In genomic region chr7:73275814-73276271, GRCm38 (mm10) we compare ENCODE assay signal across 13 mouse cellular contexts.
DNase-seq lines count a peak whose midpoint lies in the region; ATAC-seq and TF ChIP-seq lines count a peak whose summit lies in the region.
"Had no signal": no experiment of that assay in that cellular context is flagged by ENCODE, and none has a peak within 500 bp of the region (broad histone marks: within the 10 kb centered on the region; RNA-seq: fewer than 3 reads in every experiment).

No protein-coding gene starts in this region.

- ATAC-seq in hindbrain, embryonic 13.5 days (ENCODE audit: low FRiP score): no peak
- ATAC-seq: hindbrain, postnatal 0 days had no signal

- peak overlapping the region; percentile 76 for H3K27ac ChIP-seq in embryonic fibroblast, embryonic 13.5 days (ENCODE audit: insufficient read depth, low read length)
- no peak overlapping the region for H3K27ac ChIP-seq in hindbrain, embryonic 13.5 days
- H3K27ac ChIP-seq: forebrain, embryonic 12.5 days; hindbrain, postnatal 0 days; neural tube, embryonic 12.5 days had no signal

- H3K9me3 ChIP-seq in hindbrain, embryonic 13.5 days: no peaks in the 10 kb centered on the region
- H3K9me3 ChIP-seq: neural tube, embryonic 12.5 days had no signal

- no peaks in the 10 kb centered on the region for H3K27me3 ChIP-seq in hindbrain, embryonic 13.5 days
- H3K27me3 ChIP-seq: forebrain, embryonic 12.5 days; neural tube, embryonic 12.5 days had no signal

- no peak overlapping the region for H3K4me2 ChIP-seq in hindbrain, embryonic 13.5 days
- H3K4me2 ChIP-seq: forebrain, embryonic 12.5 days; neural tube, embryonic 12.5 days had no signal

- H3K4me1 ChIP-seq in embryonic fibroblast, embryonic 13.5 days (ENCODE audit: control insufficient read depth, insufficient read depth, low read length): no peaks in the 10 kb centered on the region
- H3K4me1 ChIP-seq in hindbrain, embryonic 13.5 days (replicated peaks): no peaks in the 10 kb centered on the region
- H3K4me1 ChIP-seq: neural tube, embryonic 12.5 days had no signal

- H3K4me3 ChIP-seq in embryonic fibroblast, embryonic 13.5 days (ENCODE audit: insufficient read depth, low read length): no peak overlapping the region
- H3K4me3 ChIP-seq in hindbrain, embryonic 13.5 days: no peak overlapping the region
- H3K4me3 ChIP-seq: forebrain, embryonic 12.5 days; neural tube, embryonic 12.5 days had no signal

- no peak for TF ChIP-seq CTCF in embryonic fibroblast, embryonic 13.5 days (IDR thresholded peaks at IDR 0.05; ENCODE audit: borderline replicate concordance, insufficient read depth, low read length)

- peak; percentile 33 for DNase-seq in ovary, postnatal 36 days (ENCODE audit: low spot score)
- no peak for DNase-seq in ovary, postnatal 14 days (ENCODE audit: low spot score)
- peak; percentile 61 to 65 for DNase-seq in heart, postnatal 14 days
- DNase-seq in testis, postnatal 14 days (ENCODE audit: low spot score): peak; percentile 53
- no peak for DNase-seq in thymus, postnatal 10 days (ENCODE audit: low spot score in 2 of 2)
- DNase-seq in right cerebral cortex, postnatal 36 days (ENCODE audit: low spot score in 2 of 2): no peak
- DNase-seq: cerebellum, adult 18-20 months had no signal

- H3K36me3 ChIP-seq in hindbrain, embryonic 13.5 days: no peaks in the 10 kb centered on the region
- H3K36me3 ChIP-seq: forebrain, embryonic 12.5 days; G1E; neural tube, embryonic 12.5 days had no signal

- H3K9ac ChIP-seq in hindbrain, embryonic 13.5 days: no peak overlapping the region
- H3K9ac ChIP-seq: forebrain, embryonic 12.5 days; neural tube, embryonic 12.5 days had no signal

- intact Hi-C loops in heart, postnatal 14 days (cut with DNase I): loop anchor here (5.0 kb wide), 2 partner anchors 51 to 239 kb away; no protein-coding TSS in a partner anchor

- 86% methylated on average over 9 of the region's 9 CpGs for WGBS in hindbrain, embryonic 13.5 days

- TF ChIP-seq POLR2A in embryonic fibroblast, embryonic 13.5 days (IDR thresholded peaks at IDR 0.05; ENCODE audit: low read depth, low read length): no peak

Comparison
In these comparisons a context has a peak if more than half of its experiments do, and no peak if none do; other contexts are left out.
1. DNase-seq: peak in ovary, postnatal 36 days (single experiment), heart, postnatal 14 days (2 of 2) and testis, postnatal 14 days (single experiment); none in ovary, postnatal 14 days (single experiment), thymus, postnatal 10 days (0 of 2) and right cerebral cortex, postnatal 36 days (0 of 2).